Mouse (Mus musculus): ENCODE measurements at regions not wholly inside any gene's neighbourhood (a gene's known extent, or its start where the extent isn't known, plus 50 kb on each side); places are given as distances from the start of the nearest gene placed in this dataset.

GRCm38 (mm10) chr3:103515946-103516345 lies 59.1 kb upstream of the Syt6 start:
- Histone ChIP-seq H3K4me1 (ENCODE audit: control insufficient read depth, insufficient read depth, low read length) (peaks cover 37% of the 10 kb centered on the region), H3K27ac (ENCODE audit: insufficient read depth, low read length) (no peak overlapping the region), H3K27me3 (ENCODE audit: control insufficient read depth, insufficient read depth, low read length) (no peaks in the 10 kb centered on the region), H3K4me3 (replicated peaks; ENCODE audit: insufficient read depth, low read depth, low read length) (no peak overlapping the region)
- no peak for TF ChIP-seq POLR2A (IDR thresholded peaks at IDR 0.05; ENCODE audit: borderline replicate concordance, insufficient read depth, low read length)
- DNase-seq, result no peak
- WGBS, result 29% methylated on average over 5 of the region's 5 CpGs

- DNase-seq, result peak in 1 of 2 experiments; percentile 75
- no peak overlapping the region for H3K4me3 ChIP-seq (replicated peaks; ENCODE audit: insufficient read depth, low read depth, low read length)
- H3K27me3 ChIP-seq (ENCODE audit: control insufficient read depth, insufficient read depth, low read length), result no peaks in the 10 kb centered on the region
- peak overlapping the region; percentile 56 for H3K27ac ChIP-seq (ENCODE audit: insufficient read depth, low read length)
- TF ChIP-seq CTCF (IDR thresholded peaks at IDR 0.05; ENCODE audit: borderline replicate concordance, insufficient read depth, low read depth, low read length) (no peak), POLR2A (IDR thresholded peaks at IDR 0.05; ENCODE audit: borderline replicate concordance, insufficient read depth, low read length) (no peak)
- H3K4me1 ChIP-seq (ENCODE audit: control insufficient read depth, insufficient read depth, low read length), result peaks cover 37% of the 10 kb centered on the region
- WGBS, result 41% methylated on average over 8 of the region's 8 CpGs
Measured at GRCm38 (mm10) chr3:103517376-103518304, 57.4 kb upstream of the Syt6 start.

- 31% methylated on average over 2 of the region's 2 CpGs for WGBS
- DNase-seq, result peak; percentile 55 to 82
Measured at GRCm38 (mm10) chr3:103518624-103519023, 56.4 kb upstream of the Syt6 start.

More at GRCm38 (mm10) chr3:103518624-103519023, 56.4 kb upstream of the Syt6 start:
- H3K4me3 ChIP-seq (replicated peaks; ENCODE audit: insufficient read depth, low read depth, low read length), result no peak overlapping the region
- TF ChIP-seq CTCF (IDR thresholded peaks at IDR 0.05; ENCODE audit: borderline replicate concordance, insufficient read depth, low read depth, low read length), result no peak
- no peak for TF ChIP-seq POLR2A (IDR thresholded peaks at IDR 0.05; ENCODE audit: borderline replicate concordance, insufficient read depth, low read length)
- H3K27me3 ChIP-seq (ENCODE audit: control insufficient read depth, insufficient read depth, low read length), result no peaks in the 10 kb centered on the region
- H3K4me1 ChIP-seq (ENCODE audit: control insufficient read depth, insufficient read depth, low read length), result peaks cover 37% of the 10 kb centered on the region
- H3K27ac ChIP-seq (ENCODE audit: insufficient read depth, low read length), result peak overlapping the region; percentile 23; the same call in 1 of the 2 replicates
